Mouse (Mus musculus) kidney, adult 2 months (tissue): ENCODE data around the gene Srrt. TPM values are rescaled to one million over a fixed set of nuclear protein-coding genes. Genes with fewer than 3 reads are reported as not detected.

Source experiments
- DNase-seq: peaks from one replicate; pipeline ENCODE4 v3.0.0; 2021
- H3K27ac ChIP-seq: fragments of 200-500 bp; 2 replicates; pipeline ENCODE4 v1.5.1; 2012; ENCODE audit warnings: low read depth, low read length, control low read depth, inconsistent platforms; ENCODE audit not compliant: insufficient read depth
- H3K27me3 ChIP-seq: fragments of 200-500 bp; replicated peaks from 2 replicates; pipeline ENCODE4 v1.6.1; 2012; ENCODE audit warnings: mild to moderate bottlenecking, moderate library complexity, low read length, inconsistent platforms; ENCODE audit not compliant: control insufficient read depth, insufficient read depth
- H3K36me3 ChIP-seq: fragments of 200-500 bp; 2 replicates; pipeline ENCODE4 v1.6.1; 2012; ENCODE audit warnings: mild to moderate bottlenecking, moderate library complexity, low read length, inconsistent platforms; ENCODE audit not compliant: control insufficient read depth, insufficient read depth
- H3K4me1 ChIP-seq: fragments of 200-500 bp; 2 replicates; pipeline ENCODE4 v1.6.1; 2011; ENCODE audit warnings: low read length; ENCODE audit not compliant: control insufficient read depth, insufficient read depth
- H3K4me3 ChIP-seq: fragments of 200-500 bp; 2 replicates; pipeline ENCODE4 v1.5.1; 2011; ENCODE audit warnings: mild to moderate bottlenecking, low read depth, low read length, control low read depth; ENCODE audit not compliant: insufficient read depth
- CTCF ChIP-seq: fragments of 200-500 bp; conservative IDR thresholded peaks from 2 replicates; pipeline ENCODE4 v1.5.1; 2011; ENCODE audit warnings: low read depth, mild to moderate bottlenecking, control low read depth, low read length, moderate library complexity, mixed read lengths; ENCODE audit not compliant: insufficient read depth, insufficient read length
- POLR2A ChIP-seq: fragments of 200-500 bp; IDR thresholded peaks from one replicate; pipeline ENCODE4 v1.6.1; 2011; ENCODE audit warnings: low read depth, low read length, control low read depth
- WGBS: fragments of 180-500 bp; shearing (Covaris S2); methylation state at CpG from one replicate; pipeline ENCODE4 v1.1.7; 2018; 5-methylcytosine and 5-hydroxymethylcytosine counted together
- polyA plus RNA-seq: library from polyadenylated mRNA; depleted of rRNA; stranded (reverse); fragments of >200 nt; gene quantifications from 2 replicates; pipeline ENCODE4 v1.2.3, GENCODE M21; 2012; rRNA removed

Srrt gene
- polyA plus RNA-seq = 83.0 and 86.9 TPM in 2 replicates

- H3K27me3 ChIP-seq = no peaks in the 10 kb centered on the region
- H3K27ac ChIP-seq = peak within 1 kb of the TSS; percentile 53
- TF ChIP-seq POLR2A (peak; percentile 75), CTCF (no peak)
- peak; percentile 96 for DNase-seq
- peak within 1 kb of the TSS; percentile 71 for H3K4me3 ChIP-seq
- peaks cover 9% of the 10 kb centered on the region; the same call in 1 of the 2 replicates for H3K4me1 ChIP-seq
- H3K36me3 ChIP-seq = no peaks in the 10 kb centered on the region; the same call in 1 of the 2 replicates
- under 1% methylated on average over 71 of the region's 72 CpGs for WGBS
These were observed at the start of gene Srrt for GRCm38 (mm10) chr5:137307071-137307912. Srrt (minus strand) TSS chr5:137307674.

- Histone ChIP-seq H3K36me3 (peaks cover 3% of the 10 kb centered on the region; the same call in 1 of the 2 replicates), H3K4me1 (peaks cover 10% of the 10 kb centered on the region; the same call in 1 of the 2 replicates), H3K27me3 (no peaks in the 10 kb centered on the region), H3K27ac (no peak overlapping the region), H3K4me3 (no peak overlapping the region)
- WGBS = 69% methylated on average over 17 of the region's 17 CpGs
- DNase-seq = no peak
- TF ChIP-seq CTCF = no peak
- TF ChIP-seq POLR2A = no peak
These were observed 46.6 kb upstream of the Srrt start for GRCm38 (mm10) chr5:137354091-137354490.

- Histone ChIP-seq H3K4me1 (peaks cover 17% of the 10 kb centered on the region; the same call in 1 of the 2 replicates), H3K27ac (peak overlapping the region; percentile 72), H3K27me3 (no peaks in the 10 kb centered on the region), H3K4me3 (peak overlapping the region; percentile 70), H3K36me3 (0 out of 2 replicates have a peak, but pooled peaks cover 1% of the 10 kb centered on the region)
- peak; percentile 83 for DNase-seq
- TF ChIP-seq CTCF = no peak
- TF ChIP-seq POLR2A = peak; percentile 44
- 24% methylated on average over 16 of the region's 16 CpGs for WGBS
These were observed 44.8 kb upstream of the Srrt start for GRCm38 (mm10) chr5:137352011-137352975.

- H3K4me1 ChIP-seq = peaks cover 17% of the 10 kb centered on the region; the same call in 1 of the 2 replicates
- no peak for DNase-seq
- WGBS = 30% methylated on average over 4 of the region's 4 CpGs
- TF ChIP-seq CTCF = no peak
- TF ChIP-seq POLR2A = no peak
- 0 out of 2 replicates have a peak, but pooled peaks cover 1% of the 10 kb centered on the region for H3K36me3 ChIP-seq
- no peaks in the 10 kb centered on the region for H3K27me3 ChIP-seq
- H3K27ac ChIP-seq = peak overlapping the region; percentile 72
- H3K4me3 ChIP-seq = peak overlapping the region; percentile 70
These were observed 43.9 kb upstream of the Srrt start for GRCm38 (mm10) chr5:137351394-137351793.

GRCm38 (mm10) chr5:137351058-137351380, 43.5 kb upstream of the Srrt start:
- Histone ChIP-seq H3K4me1 (peaks cover 20% of the 10 kb centered on the region; the same call in 1 of the 2 replicates), H3K4me3 (peak overlapping the region; percentile 70), H3K36me3 (0 out of 2 replicates have a peak, but pooled peaks cover 1% of the 10 kb centered on the region), H3K27ac (peak overlapping the region; percentile 72), H3K27me3 (no peaks in the 10 kb centered on the region)
- WGBS = 9% methylated on average over 8 of the region's 8 CpGs
- TF ChIP-seq CTCF (no peak), POLR2A (no peak)
- no peak for DNase-seq

GRCm38 (mm10) chr5:137350205-137351057, 43.0 kb upstream of the Srrt start:
- peaks cover 21% of the 10 kb centered on the region; the same call in 1 of the 2 replicates for H3K4me1 ChIP-seq
- peak overlapping the region; percentile 70 for H3K4me3 ChIP-seq
- WGBS = under 1% methylated on average over 55 of the region's 55 CpGs
- H3K27me3 ChIP-seq = no peaks in the 10 kb centered on the region
- H3K27ac ChIP-seq = peak overlapping the region; percentile 93
- no peak for DNase-seq
- 0 out of 2 replicates have a peak, but pooled peaks cover 1% of the 10 kb centered on the region for H3K36me3 ChIP-seq
- TF ChIP-seq CTCF (no peak), POLR2A (no peak)
